Mouse (Mus musculus): ENCODE data around the gene Ppp3ca.

The Ppp3ca gene

GRCm38 (mm10) chr3:136966786-136967185, 296.9 kb downstream of the Ppp3ca start:
- no peak for TF ChIP-seq NANOG (IDR thresholded peaks at IDR 0.05; ENCODE audit: borderline replicate concordance, low read length)
- TF ChIP-seq CTCF (conservative IDR thresholded peaks at IDR 0.05; ENCODE audit: low read length): no peak
- no peak for TF ChIP-seq POU5F1 (IDR thresholded peaks at IDR 0.05; ENCODE audit: borderline replicate concordance, low read length)
- no peaks in the 10 kb centered on the region for H3K9me3 ChIP-seq (ENCODE audit: low read length)
- H3K36me3 ChIP-seq (ENCODE audit: insufficient read depth, low read length): no peaks in the 10 kb centered on the region
- H3K4me1 ChIP-seq (replicated peaks; ENCODE audit: low read depth, low read length): no peaks in the 10 kb centered on the region
- no peaks in the 10 kb centered on the region for H3K27me3 ChIP-seq (ENCODE audit: insufficient read depth, low read length)
- no peak overlapping the region for H3K4me3 ChIP-seq (replicated peaks; ENCODE audit: low read length)

- Histone ChIP-seq H3K27me3 (ENCODE audit: insufficient read depth, low read length) (no peaks in the 10 kb centered on the region), H3K9me3 (ENCODE audit: low read length) (no peaks in the 10 kb centered on the region), H3K36me3 (ENCODE audit: insufficient read depth, low read length) (no peaks in the 10 kb centered on the region), H3K4me1 (replicated peaks; ENCODE audit: low read depth, low read length) (no peaks in the 10 kb centered on the region), H3K4me3 (replicated peaks; ENCODE audit: low read length) (no peak overlapping the region)
- TF ChIP-seq POU5F1 (IDR thresholded peaks at IDR 0.05; ENCODE audit: borderline replicate concordance, low read length) (no peak), CTCF (conservative IDR thresholded peaks at IDR 0.05; ENCODE audit: low read length) (no peak), NANOG (IDR thresholded peaks at IDR 0.05; ENCODE audit: borderline replicate concordance, low read length) (no peak)
Observed at GRCm38 (mm10) chr3:136967510-136967909, 297.6 kb downstream of the Ppp3ca start.

GRCm38 (mm10) chr3:136969796-136970195, 299.9 kb downstream of the Ppp3ca start:
- TF ChIP-seq NANOG (IDR thresholded peaks at IDR 0.05; ENCODE audit: borderline replicate concordance, low read length) (no peak), CTCF (conservative IDR thresholded peaks at IDR 0.05; ENCODE audit: low read length) (no peak), POU5F1 (IDR thresholded peaks at IDR 0.05; ENCODE audit: borderline replicate concordance, low read length) (no peak)
- H3K27me3 ChIP-seq (ENCODE audit: insufficient read depth, low read length): no peaks in the 10 kb centered on the region

GRCm38 (mm10) chr3:136977859-136978258, 307.9 kb downstream of the Ppp3ca start:
- Histone ChIP-seq H3K4me3 (replicated peaks; ENCODE audit: low read length) (no peak overlapping the region), H3K27me3 (ENCODE audit: insufficient read depth, low read length) (no peaks in the 10 kb centered on the region), H3K36me3 (ENCODE audit: insufficient read depth, low read length) (no peaks in the 10 kb centered on the region), H3K4me1 (replicated peaks; ENCODE audit: low read depth, low read length) (no peaks in the 10 kb centered on the region), H3K9me3 (ENCODE audit: low read length) (no peaks in the 10 kb centered on the region)
- TF ChIP-seq NANOG (IDR thresholded peaks at IDR 0.05; ENCODE audit: borderline replicate concordance, low read length) (no peak), CTCF (conservative IDR thresholded peaks at IDR 0.05; ENCODE audit: low read length) (no peak), POU5F1 (IDR thresholded peaks at IDR 0.05; ENCODE audit: borderline replicate concordance, low read length) (no peak)

More at GRCm38 (mm10) chr3:136969796-136970195, 299.9 kb downstream of the Ppp3ca start:
- Histone ChIP-seq H3K4me3 (replicated peaks; ENCODE audit: low read length) (no peak overlapping the region), H3K4me1 (replicated peaks; ENCODE audit: low read depth, low read length) (no peaks in the 10 kb centered on the region), H3K9me3 (ENCODE audit: low read length) (no peaks in the 10 kb centered on the region), H3K36me3 (ENCODE audit: insufficient read depth, low read length) (no peaks in the 10 kb centered on the region)

- no peaks in the 10 kb centered on the region for H3K4me1 ChIP-seq (replicated peaks; ENCODE audit: low read depth, low read length)
- no peak for TF ChIP-seq NANOG (IDR thresholded peaks at IDR 0.05; ENCODE audit: borderline replicate concordance, low read length)
- no peak for TF ChIP-seq CTCF (conservative IDR thresholded peaks at IDR 0.05; ENCODE audit: low read length)
- no peak for TF ChIP-seq POU5F1 (IDR thresholded peaks at IDR 0.05; ENCODE audit: borderline replicate concordance, low read length)
- H3K27me3 ChIP-seq (ENCODE audit: insufficient read depth, low read length): no peaks in the 10 kb centered on the region
- no peaks in the 10 kb centered on the region for H3K36me3 ChIP-seq (ENCODE audit: insufficient read depth, low read length)
- H3K9me3 ChIP-seq (ENCODE audit: low read length): no peaks in the 10 kb centered on the region
- no peak overlapping the region for H3K4me3 ChIP-seq (replicated peaks; ENCODE audit: low read length)
Observed at GRCm38 (mm10) chr3:136980915-136981588, 311.1 kb downstream of the Ppp3ca start.

GRCm38 (mm10) chr3:136981589-136981924, 311.6 kb downstream of the Ppp3ca start:
- no peak for TF ChIP-seq POU5F1 (IDR thresholded peaks at IDR 0.05; ENCODE audit: borderline replicate concordance, low read length)
- TF ChIP-seq CTCF (conservative IDR thresholded peaks at IDR 0.05; ENCODE audit: low read length): no peak
- no peak for TF ChIP-seq NANOG (IDR thresholded peaks at IDR 0.05; ENCODE audit: borderline replicate concordance, low read length)
- no peaks in the 10 kb centered on the region for H3K4me1 ChIP-seq (replicated peaks; ENCODE audit: low read depth, low read length)
- H3K36me3 ChIP-seq (ENCODE audit: insufficient read depth, low read length): no peaks in the 10 kb centered on the region
- H3K27me3 ChIP-seq (ENCODE audit: insufficient read depth, low read length): no peaks in the 10 kb centered on the region
- no peaks in the 10 kb centered on the region for H3K9me3 ChIP-seq (ENCODE audit: low read length)
- H3K4me3 ChIP-seq (replicated peaks; ENCODE audit: low read length): no peak overlapping the region

- TF ChIP-seq CTCF (conservative IDR thresholded peaks at IDR 0.05; ENCODE audit: low read length) (no peak), NANOG (IDR thresholded peaks at IDR 0.05; ENCODE audit: borderline replicate concordance, low read length) (no peak), POU5F1 (IDR thresholded peaks at IDR 0.05; ENCODE audit: borderline replicate concordance, low read length) (no peak)
- Histone ChIP-seq H3K4me3 (replicated peaks; ENCODE audit: low read length) (no peak overlapping the region), H3K4me1 (replicated peaks; ENCODE audit: low read depth, low read length) (no peaks in the 10 kb centered on the region)
Observed at GRCm38 (mm10) chr3:136982021-136982420, 312.1 kb downstream of the Ppp3ca start.

GRCm38 (mm10) chr3:136986096-136986881, 316.4 kb downstream of the Ppp3ca start:
- Histone ChIP-seq H3K36me3 (ENCODE audit: insufficient read depth, low read length) (no peaks in the 10 kb centered on the region), H3K9me3 (ENCODE audit: low read length) (no peaks in the 10 kb centered on the region), H3K4me3 (replicated peaks; ENCODE audit: low read length) (no peak overlapping the region), H3K4me1 (replicated peaks; ENCODE audit: low read depth, low read length) (no peaks in the 10 kb centered on the region), H3K27me3 (ENCODE audit: insufficient read depth, low read length) (no peaks in the 10 kb centered on the region)
- TF ChIP-seq NANOG (IDR thresholded peaks at IDR 0.05; ENCODE audit: borderline replicate concordance, low read length) (no peak), CTCF (conservative IDR thresholded peaks at IDR 0.05; ENCODE audit: low read length) (no peak), POU5F1 (IDR thresholded peaks at IDR 0.05; ENCODE audit: borderline replicate concordance, low read length) (no peak)

More at GRCm38 (mm10) chr3:136982021-136982420, 312.1 kb downstream of the Ppp3ca start:
- H3K36me3 ChIP-seq (ENCODE audit: insufficient read depth, low read length): no peaks in the 10 kb centered on the region
- H3K27me3 ChIP-seq (ENCODE audit: insufficient read depth, low read length): no peaks in the 10 kb centered on the region
- H3K9me3 ChIP-seq (ENCODE audit: low read length): no peaks in the 10 kb centered on the region
